Mouse (Mus musculus) spleen, postnatal 14 days (tissue): ENCODE measurements around the gene Pnrc2.

ENCODE experiments used
- DNase-seq, 2 experiments: peaks; one replicate each; pipeline ENCODE4 v3.0.0; 2021 to 2022; ENCODE audit warnings: low spot score in 2 of 2

The Pnrc2 gene

GRCm38 (mm10) chr4:135891539-135891938 is 17.9 kb upstream of the Pnrc2 start:
- no peak for DNase-seq

- peak; percentile 66 to 78 for DNase-seq
Measured at GRCm38 (mm10) chr4:135889884-135890283, 16.2 kb upstream of the Pnrc2 start.

- no peak for DNase-seq
Measured at GRCm38 (mm10) chr4:135889146-135889883, 15.7 kb upstream of the Pnrc2 start.

- no peak for DNase-seq
Measured at GRCm38 (mm10) chr4:135888448-135889057, 14.9 kb upstream of the Pnrc2 start.

- no peak for DNase-seq
Measured at GRCm38 (mm10) chr4:135886184-135886583, 12.5 kb upstream of the Pnrc2 start.

- no peak for DNase-seq
Measured at GRCm38 (mm10) chr4:135885676-135886075, 12.0 kb upstream of the Pnrc2 start.

- no peak for DNase-seq
Measured at GRCm38 (mm10) chr4:135884531-135884930, 10.9 kb upstream of the Pnrc2 start.

GRCm38 (mm10) chr4:135883881-135884516 is 10.3 kb upstream of the Pnrc2 start:
- DNase-seq, result no peak

GRCm38 (mm10) chr4:135883401-135883851 is 9.8 kb upstream of the Pnrc2 start:
- no peak for DNase-seq

- DNase-seq, result no peak
Measured at GRCm38 (mm10) chr4:135882023-135882422, 8.4 kb upstream of the Pnrc2 start.

- DNase-seq, result no peak
Measured at GRCm38 (mm10) chr4:135880576-135880975, 6.9 kb upstream of the Pnrc2 start.

GRCm38 (mm10) chr4:135880018-135880417 is 6.4 kb upstream of the Pnrc2 start:
- DNase-seq, result no peak

GRCm38 (mm10) chr4:135879021-135879420 is 5.4 kb upstream of the Pnrc2 start:
- DNase-seq, result no peak

GRCm38 (mm10) chr4:135877742-135878141 is 4.1 kb upstream of the Pnrc2 start:
- DNase-seq, result no peak

- peak; percentile 61 to 71 for DNase-seq
Measured at GRCm38 (mm10) chr4:135876583-135877020, 3.0 kb upstream of the Pnrc2 start.

GRCm38 (mm10) chr4:135875991-135876582 is 2.4 kb upstream of the Pnrc2 start:
- DNase-seq, result peak; percentile 48 to 58

- DNase-seq, result no peak
Measured at GRCm38 (mm10) chr4:135875546-135875945, 1.9 kb upstream of the Pnrc2 start.

- DNase-seq, result no peak
Measured at GRCm38 (mm10) chr4:135874564-135875535, 1.2 kb upstream of the Pnrc2 start.

GRCm38 (mm10) chr4:135872589-135873391 is 860 bp downstream of the Pnrc2 start:
- DNase-seq, result no peak

GRCm38 (mm10) chr4:135872015-135872414 is 1.6 kb downstream of the Pnrc2 start:
- DNase-seq, result no peak
